Mouse (Mus musculus) testis, adult 2 months (tissue): ENCODE data around the gene Zfp827. TPM values are rescaled to one million over a fixed set of nuclear protein-coding genes. Genes with fewer than 3 reads are reported as not detected.

Experiments used
- H3K27ac ChIP-seq: fragments of 200-500 bp; 2 replicates; pipeline ENCODE4 v1.5.1; 2012; ENCODE audit warnings: low read depth, low read length; ENCODE audit not compliant: control insufficient read depth, insufficient read depth
- H3K27me3 ChIP-seq: fragments of 200-500 bp; 2 replicates; pipeline ENCODE4 v1.6.1; 2012; ENCODE audit warnings: mild to moderate bottlenecking, low read length, moderate library complexity; ENCODE audit not compliant: control insufficient read depth, insufficient read depth
- H3K36me3 ChIP-seq: fragments of 200-500 bp; 2 replicates; pipeline ENCODE4 v1.6.1; 2012; ENCODE audit warnings: mild to moderate bottlenecking, low read length; ENCODE audit not compliant: control insufficient read depth, insufficient read depth
- H3K4me1 ChIP-seq: fragments of 200-500 bp; 2 replicates; pipeline ENCODE4 v1.6.1; 2012; ENCODE audit warnings: low read length; ENCODE audit not compliant: control insufficient read depth, insufficient read depth
- H3K4me3 ChIP-seq: fragments of 200-500 bp; 2 replicates; pipeline ENCODE4 v1.5.1; 2012; ENCODE audit warnings: low read depth, mild to moderate bottlenecking, low read length, moderate library complexity, mixed read lengths; ENCODE audit not compliant: control insufficient read depth
- CTCF ChIP-seq: fragments of 200-500 bp; IDR thresholded peaks from 2 replicates; pipeline ENCODE4 v1.5.1; 2012; ENCODE audit warnings: low read depth, mild to moderate bottlenecking, inconsistent platforms, low read length, moderate library complexity; ENCODE audit not compliant: control insufficient read depth, insufficient read depth, insufficient replicate concordance
- POLR2A ChIP-seq: fragments of 200-500 bp; IDR thresholded peaks from 2 replicates; pipeline ENCODE4 v1.6.1; 2012; ENCODE audit warnings: low read depth, mild to moderate bottlenecking, inconsistent platforms, low read length, moderate library complexity; ENCODE audit not compliant: control insufficient read depth
- polyA plus RNA-seq: library from polyadenylated mRNA; depleted of rRNA; stranded (reverse); fragments of >200 nt; gene quantifications from 2 replicates; pipeline ENCODE4 v1.2.3, GENCODE M21; 2012

The Zfp827 gene
- polyA plus RNA-seq, 1 experiment, result 3.1 TPM

GRCm38 (mm10) chr8:79081333-79081732 is 53.1 kb downstream of the Zfp827 start:
- H3K27me3 ChIP-seq, result no peaks in the 10 kb centered on the region
- H3K4me1 ChIP-seq, result peaks cover 3% of the 10 kb centered on the region
- no peak overlapping the region for H3K4me3 ChIP-seq
- no peaks in the 10 kb centered on the region for H3K36me3 ChIP-seq
- no peak overlapping the region for H3K27ac ChIP-seq
- TF ChIP-seq POLR2A, result no peak
- TF ChIP-seq CTCF, result no peak

DNA sequence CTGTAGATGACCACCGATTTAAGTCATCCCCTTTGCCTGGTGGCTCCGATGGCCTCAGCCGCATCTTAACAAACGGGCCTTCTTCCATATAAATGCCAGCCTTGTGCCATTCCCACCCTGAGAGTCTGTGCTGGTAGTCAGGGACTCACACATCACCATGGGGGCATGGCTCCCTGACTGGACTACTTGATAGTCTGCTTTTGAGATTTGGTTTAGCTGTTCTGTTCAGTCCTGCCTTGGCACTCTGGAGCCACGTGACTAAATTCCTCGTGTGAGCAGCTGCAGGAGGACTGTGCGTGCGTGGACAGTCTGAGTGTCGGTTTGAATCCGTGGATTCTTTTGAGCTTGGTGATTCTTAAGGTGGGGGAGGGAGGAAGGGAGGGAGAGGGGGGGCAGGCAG is 53.7 kb downstream of the Zfp827 start:
- no peak overlapping the region for H3K27ac ChIP-seq
- no peak overlapping the region for H3K4me3 ChIP-seq
- H3K36me3 ChIP-seq, result no peaks in the 10 kb centered on the region
- TF ChIP-seq CTCF, result no peak
- no peak for TF ChIP-seq POLR2A
- H3K4me1 ChIP-seq, result peaks cover 3% of the 10 kb centered on the region
- no peaks in the 10 kb centered on the region for H3K27me3 ChIP-seq

GRCm38 (mm10) chr8:79083461-79084358 is 55.5 kb downstream of the Zfp827 start:
- no peaks in the 10 kb centered on the region for H3K36me3 ChIP-seq
- no peak overlapping the region for H3K27ac ChIP-seq
- TF ChIP-seq POLR2A, result no peak
- TF ChIP-seq CTCF, result no peak
- H3K4me3 ChIP-seq, result no peak overlapping the region
- no peaks in the 10 kb centered on the region for H3K27me3 ChIP-seq
- peaks cover 3% of the 10 kb centered on the region for H3K4me1 ChIP-seq

DNA sequence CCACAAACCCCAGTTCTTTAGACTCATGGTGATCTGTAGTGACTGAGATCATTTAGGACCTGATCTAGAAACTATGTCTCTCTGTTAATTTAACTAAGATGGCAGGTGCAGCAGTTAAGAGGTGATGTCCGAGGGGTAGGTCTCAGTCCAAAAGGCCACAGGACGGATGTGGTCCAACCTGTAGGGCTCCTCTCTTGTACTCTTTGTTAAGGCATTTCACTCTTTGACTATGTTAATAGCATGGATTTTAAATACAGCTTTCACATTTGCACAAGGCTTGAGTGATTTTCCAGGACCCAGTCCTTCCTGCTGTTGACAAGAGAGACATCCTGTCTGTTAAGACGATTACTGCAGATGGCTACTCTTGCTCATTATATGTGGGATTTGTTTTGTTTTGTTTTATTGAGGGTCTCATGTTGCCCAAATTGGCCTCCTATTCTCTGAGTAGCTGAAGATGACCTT is 56.2 kb downstream of the Zfp827 start:
- no peak overlapping the region for H3K4me3 ChIP-seq
- peaks cover 3% of the 10 kb centered on the region for H3K4me1 ChIP-seq
- no peaks in the 10 kb centered on the region for H3K36me3 ChIP-seq
- TF ChIP-seq CTCF (no peak), POLR2A (no peak)
- no peak overlapping the region for H3K27ac ChIP-seq
- no peaks in the 10 kb centered on the region for H3K27me3 ChIP-seq

DNA sequence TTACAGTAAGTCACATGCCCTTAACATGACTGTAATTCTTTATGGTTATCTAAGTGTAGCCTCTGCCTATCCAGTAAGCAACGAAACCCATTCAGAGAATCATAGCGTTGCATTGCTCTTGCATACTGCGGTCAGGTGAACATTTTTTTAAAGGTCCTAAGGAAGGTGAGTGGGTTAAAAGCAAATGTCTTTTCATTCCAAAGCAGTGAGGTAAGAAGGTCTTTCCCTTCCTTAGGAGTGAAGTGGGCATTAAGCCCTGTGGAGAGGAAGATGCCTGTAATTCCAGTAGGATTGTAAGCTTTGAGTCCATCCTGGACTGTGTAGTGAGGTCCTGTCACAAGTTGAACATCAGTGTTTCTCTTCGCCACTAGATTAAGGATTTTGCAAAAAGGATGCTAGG is 66.2 kb downstream of the Zfp827 start:
- no peak for TF ChIP-seq CTCF
- H3K4me3 ChIP-seq, result no peak overlapping the region
- no peaks in the 10 kb centered on the region for H3K36me3 ChIP-seq
- no peaks in the 10 kb centered on the region; the same call in 1 of the 2 replicates for H3K4me1 ChIP-seq
- H3K27me3 ChIP-seq, result no peaks in the 10 kb centered on the region
- no peak overlapping the region for H3K27ac ChIP-seq

- Histone ChIP-seq H3K27me3 (no peaks in the 10 kb centered on the region), H3K4me1 (no peaks in the 10 kb centered on the region; the same call in 1 of the 2 replicates), H3K4me3 (no peak overlapping the region), H3K27ac (no peak overlapping the region), H3K36me3 (no peaks in the 10 kb centered on the region)
- TF ChIP-seq CTCF, result no peak
- TF ChIP-seq POLR2A, result no peak
Observed at GRCm38 (mm10) chr8:79095162-79095561, 66.9 kb downstream of the Zfp827 start.

DNA sequence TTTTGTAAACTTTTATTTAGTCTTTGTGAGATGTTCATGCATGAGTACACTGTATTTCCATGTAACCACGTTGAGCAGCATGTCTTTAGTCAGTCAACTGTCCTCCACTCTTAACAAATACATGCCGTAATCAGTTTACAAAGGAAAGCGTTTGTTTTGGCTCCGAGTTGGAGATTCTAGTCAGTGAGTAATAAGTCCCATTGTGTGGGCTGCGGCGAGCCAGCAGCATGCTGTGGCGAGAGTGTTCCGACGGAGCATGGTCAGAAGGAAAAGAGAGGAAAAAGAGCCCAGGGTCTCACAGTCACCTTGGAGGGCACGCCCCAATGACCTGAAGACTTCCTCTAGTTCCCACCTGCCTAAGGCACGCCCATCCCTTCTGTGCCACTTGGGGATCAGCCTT is 68.7 kb downstream of the Zfp827 start:
- TF ChIP-seq CTCF, result no peak
- TF ChIP-seq POLR2A, result no peak

DNA sequence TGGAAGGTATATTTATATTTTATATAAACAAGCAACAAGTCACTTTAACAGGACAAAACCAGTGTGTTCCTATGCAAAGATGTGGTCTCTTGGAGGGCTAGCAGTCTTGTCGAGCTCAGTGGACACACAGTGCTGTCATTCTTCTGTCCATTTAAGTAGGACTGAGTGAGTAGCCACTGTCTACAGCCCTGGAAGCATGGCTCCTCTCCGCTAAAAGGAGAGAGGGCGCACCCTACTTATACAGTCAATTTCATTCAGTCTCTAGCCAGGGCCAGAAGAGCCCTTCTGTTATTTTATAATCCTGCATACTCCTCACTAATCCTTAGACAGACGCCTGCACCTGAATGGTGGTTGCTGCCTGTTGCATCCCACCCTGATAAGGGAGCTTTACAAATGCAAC is 74.5 kb downstream of the Zfp827 start:
- Histone ChIP-seq H3K27ac (no peak overlapping the region), H3K4me1 (no peaks in the 10 kb centered on the region), H3K36me3 (no peaks in the 10 kb centered on the region), H3K27me3 (no peaks in the 10 kb centered on the region), H3K4me3 (no peak overlapping the region)
- no peak for TF ChIP-seq POLR2A
- TF ChIP-seq CTCF, result no peak

More for the DNA sequence above, 68.7 kb downstream of the Zfp827 start:
- no peaks in the 10 kb centered on the region; the same call in 1 of the 2 replicates for H3K4me1 ChIP-seq
- no peaks in the 10 kb centered on the region for H3K36me3 ChIP-seq
- H3K27ac ChIP-seq, result no peak overlapping the region
- no peaks in the 10 kb centered on the region for H3K27me3 ChIP-seq
- H3K4me3 ChIP-seq, result no peak overlapping the region
